Mouse (Mus musculus) hindbrain, embryonic 12.5 days (tissue): ENCODE results near the gene Slc12a6. TPM values are rescaled to one million over a fixed set of nuclear protein-coding genes. Genes with fewer than 3 reads are reported as not detected.
A peak's percentile ranks its signal among the peaks of the same experiment; 100 is the strongest.

Experiments used
- ATAC-seq: fragments of 200-750 bp; cut with Nextera tagmentation; 2 replicates; pipeline ENCODE4 v1.8.0; 2017; ENCODE audit warnings: moderate TSS enrichment; ENCODE audit not compliant: low FRiP score
- H3K27ac ChIP-seq: fragments of 300-500 bp; sonication (generic); 2 replicates; pipeline ENCODE4 v1.5.1; 2016; ENCODE audit warnings: mild to moderate bottlenecking
- H3K27me3 ChIP-seq: fragments of 300-500 bp; sonication (generic); 2 replicates; pipeline ENCODE4 v1.6.1; 2016; ENCODE audit warnings: mild to moderate bottlenecking
- H3K36me3 ChIP-seq: fragments of 300-500 bp; sonication (generic); 2 replicates; pipeline ENCODE4 v1.6.1; 2016; ENCODE audit warnings: mild to moderate bottlenecking
- H3K4me1 ChIP-seq: fragments of 300-500 bp; sonication (generic); 2 replicates; pipeline ENCODE4 v1.6.1; 2016
- H3K4me2 ChIP-seq: fragments of 300-500 bp; sonication (generic); replicated peaks from 2 replicates; pipeline ENCODE4 v1.6.1; 2016; ENCODE audit warnings: mild to moderate bottlenecking
- H3K4me3 ChIP-seq: fragments of 300-500 bp; sonication (generic); 2 replicates; pipeline ENCODE4 v1.5.1; 2016; ENCODE audit warnings: mild to moderate bottlenecking
- H3K9ac ChIP-seq: fragments of 300-500 bp; sonication (generic); 2 replicates; pipeline ENCODE4 v1.6.1; 2016; ENCODE audit warnings: mild to moderate bottlenecking, moderate library complexity
- H3K9me3 ChIP-seq: fragments of 300-500 bp; sonication (generic); replicated peaks from 2 replicates; pipeline ENCODE4 v1.6.1; 2016; ENCODE audit warnings: mild to moderate bottlenecking
- WGBS: fragments of 180-500 bp; shearing (Covaris S2); methylation state at CpG from one replicate; pipeline ENCODE4 v1.1.7; 2016; 5-methylcytosine and 5-hydroxymethylcytosine counted together
- polyA plus RNA-seq: library from polyadenylated mRNA; unstranded; fragments of >200 nt; fragmentation: Nextera tagmentation; extraction: Ambion mirVana; gene quantifications from 2 replicates; pipeline ENCODE4 v1.2.1, GENCODE M21; 2016

Gene Slc12a6
- polyA plus RNA-seq, result 20.4 and 21.1 TPM in 2 replicates

GRCm38 (mm10) chr2:112265448-112266241, at the start of gene Slc12a6:
Gene Slc12a6, plus strand, starts transcription at chr2:112265825.
- no peaks in the 10 kb centered on the region for H3K36me3 ChIP-seq
- WGBS, result under 1% methylated on average over 66 of the region's 85 CpGs
- no peaks in the 10 kb centered on the region for H3K27me3 ChIP-seq
- H3K4me1 ChIP-seq, result peaks cover 35% of the 10 kb centered on the region
- peak within 1 kb of the TSS; percentile 92 for H3K4me2 ChIP-seq
- peak within 1 kb of the TSS; percentile 81 for H3K9ac ChIP-seq
- ATAC-seq, result peak; percentile 96
- H3K9me3 ChIP-seq, result no peaks in the 10 kb centered on the region
- peak within 1 kb of the TSS; percentile 96 for H3K27ac ChIP-seq
- H3K4me3 ChIP-seq, result peak within 1 kb of the TSS; percentile 82

GRCm38 (mm10) chr2:112215977-112216376, 49.6 kb upstream of the Slc12a6 start:
- H3K4me1 ChIP-seq, result no peaks in the 10 kb centered on the region

GRCm38 (mm10) chr2:112217614-112218013, 48.0 kb upstream of the Slc12a6 start:
- no peak overlapping the region for H3K4me2 ChIP-seq
- no peaks in the 10 kb centered on the region for H3K36me3 ChIP-seq
- H3K9ac ChIP-seq, result no peak overlapping the region
- no peak overlapping the region for H3K4me3 ChIP-seq
- H3K4me1 ChIP-seq, result no peaks in the 10 kb centered on the region
- no peaks in the 10 kb centered on the region for H3K9me3 ChIP-seq
- WGBS, result 75% methylated on average over 6 of the region's 6 CpGs
- no peaks in the 10 kb centered on the region for H3K27me3 ChIP-seq
- ATAC-seq, result no peak
- no peak overlapping the region for H3K27ac ChIP-seq

More at GRCm38 (mm10) chr2:112215977-112216376, 49.6 kb upstream of the Slc12a6 start:
- Histone ChIP-seq H3K4me2 (no peak overlapping the region), H3K9ac (no peak overlapping the region), H3K9me3 (no peaks in the 10 kb centered on the region), H3K27me3 (no peaks in the 10 kb centered on the region), H3K36me3 (no peaks in the 10 kb centered on the region), H3K4me3 (no peak overlapping the region), H3K27ac (no peak overlapping the region)
- WGBS, result 3% methylated on average over 1 of the region's 1 CpGs
- no peak for ATAC-seq

GRCm38 (mm10) chr2:112220880-112221279, 44.7 kb upstream of the Slc12a6 start:
- Histone ChIP-seq H3K36me3 (no peaks in the 10 kb centered on the region), H3K4me1 (no peaks in the 10 kb centered on the region), H3K9me3 (no peaks in the 10 kb centered on the region), H3K27me3 (no peaks in the 10 kb centered on the region), H3K4me2 (no peak overlapping the region), H3K9ac (no peak overlapping the region), H3K4me3 (no peak overlapping the region), H3K27ac (no peak overlapping the region)
- no peak for ATAC-seq
- 90% methylated on average over 5 of the region's 5 CpGs for WGBS

GRCm38 (mm10) chr2:112222607-112223006, 43.0 kb upstream of the Slc12a6 start:
- Histone ChIP-seq H3K4me3 (no peak overlapping the region), H3K4me2 (no peak overlapping the region), H3K4me1 (no peaks in the 10 kb centered on the region), H3K27ac (no peak overlapping the region), H3K9me3 (no peaks in the 10 kb centered on the region), H3K36me3 (no peaks in the 10 kb centered on the region), H3K9ac (no peak overlapping the region), H3K27me3 (no peaks in the 10 kb centered on the region)
- 75% methylated on average over 5 of the region's 5 CpGs for WGBS
- ATAC-seq, result no peak

GRCm38 (mm10) chr2:112224356-112224755, 41.3 kb upstream of the Slc12a6 start:
- WGBS, result 67% methylated on average over 4 of the region's 4 CpGs
- no peak overlapping the region for H3K4me3 ChIP-seq
- no peaks in the 10 kb centered on the region for H3K4me1 ChIP-seq
- H3K27ac ChIP-seq, result no peak overlapping the region
- no peak overlapping the region for H3K4me2 ChIP-seq
- no peak overlapping the region for H3K9ac ChIP-seq
- H3K9me3 ChIP-seq, result no peaks in the 10 kb centered on the region
- H3K27me3 ChIP-seq, result no peaks in the 10 kb centered on the region
- ATAC-seq, result no peak
- H3K36me3 ChIP-seq, result no peaks in the 10 kb centered on the region

GRCm38 (mm10) chr2:112232623-112233022, 33.0 kb upstream of the Slc12a6 start:
- H3K9me3 ChIP-seq, result no peaks in the 10 kb centered on the region
- no peaks in the 10 kb centered on the region for H3K36me3 ChIP-seq
- 86% methylated on average over 1 of the region's 1 CpGs for WGBS
- no peak overlapping the region for H3K27ac ChIP-seq
- H3K4me3 ChIP-seq, result no peak overlapping the region
- no peaks in the 10 kb centered on the region for H3K4me1 ChIP-seq
- H3K4me2 ChIP-seq, result no peak overlapping the region
- no peak for ATAC-seq
- H3K27me3 ChIP-seq, result no peaks in the 10 kb centered on the region
- no peak overlapping the region for H3K9ac ChIP-seq

GRCm38 (mm10) chr2:112236620-112237019, 29.0 kb upstream of the Slc12a6 start:
- Histone ChIP-seq H3K4me1 (peaks cover 9% of the 10 kb centered on the region), H3K27me3 (peaks cover 7% of the 10 kb centered on the region; the same call in 1 of the 2 replicates), H3K4me2 (no peak overlapping the region), H3K36me3 (no peaks in the 10 kb centered on the region), H3K4me3 (no peak overlapping the region), H3K9ac (no peak overlapping the region), H3K27ac (no peak overlapping the region), H3K9me3 (no peaks in the 10 kb centered on the region)
- WGBS, result 87% methylated on average over 2 of the region's 2 CpGs
- ATAC-seq, result no peak

GRCm38 (mm10) chr2:112238006-112238405, 27.6 kb upstream of the Slc12a6 start:
- no peak for ATAC-seq
- Histone ChIP-seq H3K27me3 (peaks cover 7% of the 10 kb centered on the region; the same call in 1 of the 2 replicates), H3K27ac (no peak overlapping the region), H3K4me2 (no peak overlapping the region), H3K4me3 (no peak overlapping the region), H3K4me1 (peaks cover 9% of the 10 kb centered on the region), H3K9me3 (no peaks in the 10 kb centered on the region), H3K36me3 (no peaks in the 10 kb centered on the region), H3K9ac (no peak overlapping the region)
- 17% methylated on average over 4 of the region's 4 CpGs for WGBS

- Histone ChIP-seq H3K4me2 (peak within 1 kb of the TSS; percentile 86), H3K9me3 (no peaks in the 10 kb centered on the region), H3K27me3 (peaks cover 7% of the 10 kb centered on the region; the same call in 1 of the 2 replicates), H3K9ac (peak within 1 kb of the TSS; percentile 87), H3K27ac (peak within 1 kb of the TSS; percentile 97), H3K4me3 (peak within 1 kb of the TSS; percentile 78), H3K36me3 (peaks cover 7% of the 10 kb centered on the region; the same call in 1 of the 2 replicates), H3K4me1 (peaks cover 9% of the 10 kb centered on the region)
- WGBS, result under 1% methylated on average over 75 of the region's 94 CpGs
- peak; percentile 88 for ATAC-seq
Measured at GRCm38 (mm10) chr2:112239212-112239934, 26.3 kb upstream of the Slc12a6 start, which contains the start of gene Lpcat4. Gene Lpcat4, plus strand, starts transcription at chr2:112239468.

GRCm38 (mm10) chr2:112239935-112240721, 25.5 kb upstream of the Slc12a6 start:
- H3K27ac ChIP-seq, result peak overlapping the region; percentile 97
- H3K9me3 ChIP-seq, result no peaks in the 10 kb centered on the region
- H3K4me3 ChIP-seq, result peak overlapping the region; percentile 78
- peak; percentile 68 for ATAC-seq
- peaks cover 7% of the 10 kb centered on the region; the same call in 1 of the 2 replicates for H3K27me3 ChIP-seq
- 0% methylated on average over 27 of the region's 28 CpGs for WGBS
- peak overlapping the region; percentile 86 for H3K4me2 ChIP-seq
- peaks cover 9% of the 10 kb centered on the region for H3K4me1 ChIP-seq
- H3K9ac ChIP-seq, result peak overlapping the region; percentile 87
- H3K36me3 ChIP-seq, result peaks cover 12% of the 10 kb centered on the region; the same call in 1 of the 2 replicates
